Mouse (Mus musculus) lung, embryonic 15.5 days (tissue): ENCODE data around the gene Psg26. TPM values are rescaled to one million over a fixed set of nuclear protein-coding genes. Genes with fewer than 3 reads are reported as not detected.
"Not testable (repeated sequence)": the region's sequence is repeated elsewhere in the genome, so short reads cannot be mapped to it uniquely, and the experiment has no call there.

Experiments
- ATAC-seq: fragments of 200-750 bp; cut with Nextera tagmentation; 2 replicates; pipeline ENCODE4 v1.8.0; 2017; ENCODE audit warnings: moderate number of reproducible peaks, borderline replicate concordance; ENCODE audit not compliant: low FRiP score, low TSS enrichment; ENCODE audit errors: extremely low read depth
- H3K27ac ChIP-seq: fragments of 300-500 bp; sonication (generic); 2 replicates; pipeline ENCODE4 v1.5.1; 2015; ENCODE audit warnings: moderate library complexity, mild to moderate bottlenecking, inconsistent platforms
- H3K27me3 ChIP-seq: fragments of 300-500 bp; sonication (generic); 2 replicates; pipeline ENCODE4 v1.6.1; 2015; ENCODE audit warnings: inconsistent platforms
- H3K36me3 ChIP-seq: fragments of 300-500 bp; sonication (generic); 2 replicates; pipeline ENCODE4 v1.6.1; 2015; ENCODE audit warnings: inconsistent platforms
- H3K4me1 ChIP-seq: fragments of 300-500 bp; sonication (generic); 2 replicates; pipeline ENCODE4 v1.6.1; 2015; ENCODE audit warnings: inconsistent platforms
- H3K4me2 ChIP-seq: fragments of 300-500 bp; sonication (generic); 2 replicates; pipeline ENCODE4 v1.6.1; 2015; ENCODE audit warnings: inconsistent platforms, mild to moderate bottlenecking, moderate library complexity
- H3K4me3 ChIP-seq: fragments of 300-500 bp; sonication (generic); 2 replicates; pipeline ENCODE4 v1.5.1; 2015; ENCODE audit warnings: mild to moderate bottlenecking, inconsistent platforms
- H3K9ac ChIP-seq: fragments of 300-500 bp; sonication (generic); 2 replicates; pipeline ENCODE4 v1.6.1; 2015; ENCODE audit warnings: inconsistent platforms
- H3K9me3 ChIP-seq: fragments of 300-500 bp; sonication (generic); 2 replicates; pipeline ENCODE4 v1.6.1; 2016; ENCODE audit warnings: inconsistent platforms
- WGBS: fragments of 180-500 bp; shearing (Covaris S2); methylation state at CpG from one replicate; pipeline ENCODE4 v1.1.7; 2015; 5-methylcytosine and 5-hydroxymethylcytosine counted together
- polyA plus RNA-seq: library from polyadenylated mRNA; unstranded; fragments of >200 nt; fragmentation: Nextera tagmentation; extraction: Ambion mirVana; gene quantifications from 2 replicates; pipeline ENCODE4 v1.2.1, GENCODE M21; 2015

Gene Psg26
- polyA plus RNA-seq = not detected in 2 replicates

- H3K27ac ChIP-seq = no peak within 1 kb of the TSS
- no peak within 1 kb of the TSS for H3K4me3 ChIP-seq
- 0 out of 2 replicates have a peak, but pooled peaks cover 2% of the 10 kb centered on the region for H3K9me3 ChIP-seq
- WGBS = 63% methylated on average over 1 of the region's 1 CpGs
- no peaks in the 10 kb centered on the region for H3K4me1 ChIP-seq
- no peak within 1 kb of the TSS for H3K4me2 ChIP-seq
- no peak within 1 kb of the TSS for H3K9ac ChIP-seq
- no peak for ATAC-seq
- no peaks in the 10 kb centered on the region for H3K36me3 ChIP-seq
- H3K27me3 ChIP-seq = no peaks in the 10 kb centered on the region
These were observed at the start of gene Psg26 for GRCm38 (mm10) chr7:18484077-18484476. Gene Psg26, minus strand, starts transcription at chr7:18484177.

DNA sequence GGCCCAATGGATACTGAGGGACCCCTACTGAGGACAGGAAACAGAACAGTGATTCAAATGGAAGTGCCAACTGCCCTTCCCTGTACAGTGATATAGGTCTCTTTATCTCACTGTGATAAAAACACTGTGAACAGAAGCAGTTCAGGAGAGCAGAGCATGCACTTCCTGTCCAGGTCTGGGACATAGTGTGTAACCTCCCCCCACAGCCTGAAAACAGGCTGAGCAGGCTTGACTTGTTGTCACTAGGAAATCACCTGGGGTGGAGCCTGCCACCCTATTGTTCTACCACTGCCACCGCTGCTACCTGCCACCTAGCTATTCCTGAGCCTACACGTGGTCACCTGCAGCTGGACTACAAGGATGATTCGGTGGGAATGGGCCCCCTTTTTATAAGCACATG lies 49.4 kb upstream of the Psg26 start:
- WGBS = 54% methylated on average over 3 of the region's 3 CpGs
- Histone ChIP-seq H3K27ac (no peak overlapping the region), H3K4me1 (no peaks in the 10 kb centered on the region), H3K4me2 (no peak overlapping the region), H3K9ac (no peak overlapping the region), H3K4me3 (no peak overlapping the region), H3K9me3 (no peaks in the 10 kb centered on the region), H3K27me3 (no peaks in the 10 kb centered on the region), H3K36me3 (no peaks in the 10 kb centered on the region)
- no peak for ATAC-seq

DNA sequence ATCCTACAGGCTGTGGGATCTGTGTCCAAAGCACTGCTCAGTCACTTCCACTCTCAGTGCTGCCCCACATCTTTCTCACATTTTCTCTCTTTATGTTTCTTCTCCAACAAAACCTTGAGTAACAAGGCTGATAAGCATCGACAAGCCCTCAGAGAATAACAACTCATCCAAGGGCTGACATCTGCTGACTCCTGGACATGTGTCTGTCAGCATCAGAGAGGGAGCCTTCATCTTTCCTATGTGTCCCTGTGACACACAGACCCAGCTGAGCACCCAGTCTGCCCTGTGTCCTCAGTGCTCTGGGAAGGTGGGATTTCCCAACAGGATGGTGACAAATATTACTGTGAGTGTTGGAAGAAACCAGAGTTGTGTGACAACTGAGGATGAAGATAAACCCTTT lies 48.2 kb upstream of the Psg26 start, which contains the start of gene Psg25:
Gene Psg25 (minus strand): TSS at position 101 of the 400 bp plus-strand sequence.
- no peak within 1 kb of the TSS for H3K9ac ChIP-seq
- no peaks in the 10 kb centered on the region for H3K9me3 ChIP-seq
- no peak for ATAC-seq
- no peak within 1 kb of the TSS for H3K27ac ChIP-seq
- H3K27me3 ChIP-seq = no peaks in the 10 kb centered on the region
- H3K4me1 ChIP-seq = no peaks in the 10 kb centered on the region
- H3K4me2 ChIP-seq = no peak within 1 kb of the TSS
- WGBS = 76% methylated on average over 1 of the region's 1 CpGs
- H3K4me3 ChIP-seq = no peak within 1 kb of the TSS
- H3K36me3 ChIP-seq = no peaks in the 10 kb centered on the region

DNA sequence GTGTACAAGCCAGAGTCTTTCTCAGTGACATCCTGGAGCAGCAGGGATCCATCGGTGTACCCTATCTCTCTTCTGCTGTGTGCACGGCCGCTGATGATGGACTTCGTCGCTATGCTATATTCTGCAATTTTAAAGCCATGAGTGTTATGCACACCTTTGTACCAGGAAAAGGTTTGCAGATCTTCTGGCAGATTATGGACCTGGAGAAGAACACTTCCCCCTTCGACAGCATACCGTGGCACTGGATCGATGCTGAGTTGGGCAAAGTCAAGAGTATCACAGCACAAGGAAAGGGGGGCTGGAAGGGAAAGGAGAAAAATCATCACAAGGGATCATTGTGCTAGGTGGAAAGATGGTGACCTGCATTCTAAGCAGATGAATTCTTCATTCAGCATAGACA lies 40.7 kb upstream of the Psg26 start:
- no peaks in the 10 kb centered on the region for H3K4me1 ChIP-seq
- H3K36me3 ChIP-seq = no peaks in the 10 kb centered on the region
- H3K27me3 ChIP-seq = no peaks in the 10 kb centered on the region
- 91% methylated on average over 8 of the region's 8 CpGs for WGBS
- H3K9ac ChIP-seq = no peak overlapping the region
- no peak overlapping the region for H3K27ac ChIP-seq
- no peak for ATAC-seq
- no peak overlapping the region for H3K4me3 ChIP-seq
- no peak overlapping the region for H3K4me2 ChIP-seq
- no peaks in the 10 kb centered on the region for H3K9me3 ChIP-seq

- not testable (repeated sequence) for H3K9ac ChIP-seq, H3K4me2 ChIP-seq, H3K4me1 ChIP-seq, H3K27ac ChIP-seq, H3K9me3 ChIP-seq, H3K4me3 ChIP-seq, H3K36me3 ChIP-seq, ATAC-seq, H3K27me3 ChIP-seq
These were observed 28.9 kb upstream of the Psg26 start for GRCm38 (mm10) chr7:18512848-18513247.

GRCm38 (mm10) chr7:18512417-18512816 lies 28.4 kb upstream of the Psg26 start:
- not testable (repeated sequence) for H3K27ac ChIP-seq, H3K9me3 ChIP-seq, H3K36me3 ChIP-seq, H3K27me3 ChIP-seq, H3K4me3 ChIP-seq, ATAC-seq, H3K4me2 ChIP-seq, H3K4me1 ChIP-seq, H3K9ac ChIP-seq
- WGBS = 26% methylated on average over 2 of the region's 2 CpGs

DNA sequence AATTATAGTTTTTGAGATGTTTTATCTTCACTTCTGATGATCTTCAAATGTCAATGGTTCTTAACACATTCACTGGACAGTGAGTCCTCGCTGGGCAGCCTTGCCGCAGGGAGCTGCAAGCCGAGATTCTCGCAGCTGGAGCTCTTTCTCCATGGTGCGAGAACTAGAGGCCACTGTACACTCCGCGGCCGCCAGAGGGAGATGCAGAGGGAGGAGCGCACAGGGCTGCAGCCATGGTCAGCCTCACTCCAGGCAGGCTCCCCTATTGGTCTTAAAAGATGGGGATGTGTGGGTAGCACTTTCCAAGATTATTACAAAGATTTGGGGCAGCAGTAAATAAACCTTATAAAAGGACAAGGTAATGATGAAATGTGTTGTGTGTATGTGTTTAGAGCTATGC lies 27.5 kb upstream of the Psg26 start:
- H3K4me3 ChIP-seq = no peak overlapping the region
- H3K36me3 ChIP-seq = no peaks in the 10 kb centered on the region
- WGBS = 14% methylated on average over 9 of the region's 9 CpGs
- H3K4me2 ChIP-seq = no peak overlapping the region
- no peak overlapping the region for H3K9ac ChIP-seq
- no peaks in the 10 kb centered on the region for H3K4me1 ChIP-seq
- ATAC-seq = no peak
- no peaks in the 10 kb centered on the region for H3K27me3 ChIP-seq
- no peak overlapping the region for H3K27ac ChIP-seq
- no peaks in the 10 kb centered on the region for H3K9me3 ChIP-seq

GRCm38 (mm10) chr7:18431941-18432340 lies 52.0 kb downstream of the Psg26 start, which contains the start of gene Psg28:
Gene Psg28, minus strand, starts transcription at chr7:18432041.
- not testable (repeated sequence) for H3K27me3 ChIP-seq, H3K9me3 ChIP-seq, H3K4me3 ChIP-seq, H3K9ac ChIP-seq, H3K27ac ChIP-seq, H3K4me2 ChIP-seq, ATAC-seq, H3K4me1 ChIP-seq, H3K36me3 ChIP-seq
- 76% methylated on average over 2 of the region's 2 CpGs for WGBS

Other genes starting within 250 kb of the Psg26 start
- not detected in 2 replicates for gene Mill1, start 238.8 kb downstream of the Psg26 start, polyA plus RNA-seq
- not detected in 2 replicates for gene Psg18, start 129.2 kb downstream of the Psg26 start, polyA plus RNA-seq
- gene Psg28, start 52.1 kb downstream of the Psg26 start, polyA plus RNA-seq = not detected in 2 replicates
- gene Psg25, start 48.1 kb upstream of the Psg26 start, polyA plus RNA-seq = not detected in 2 replicates
- not detected in 2 replicates for gene Psg27, start 83.1 kb upstream of the Psg26 start, polyA plus RNA-seq
- gene Psg23, start 132.3 kb upstream of the Psg26 start, polyA plus RNA-seq = not detected in 2 replicates
- not detected in 2 replicates for gene Psg21, start 172.5 kb upstream of the Psg26 start, polyA plus RNA-seq
- gene Psg20, start 202.0 kb upstream of the Psg26 start, polyA plus RNA-seq = not detected in 2 replicates
- not detected in 2 replicates for gene Psg22, start 233.9 kb upstream of the Psg26 start, polyA plus RNA-seq